Mouse (Mus musculus) adrenal gland, postnatal 10 days (tissue): ENCODE data around the gene Carmil2. TPM values are rescaled to one million over a fixed set of nuclear protein-coding genes. Genes with fewer than 3 reads are reported as not detected.
A peak's percentile ranks its signal among the peaks of the same experiment; 100 is the strongest.

ENCODE experiments used
- DNase-seq: peaks from one replicate; pipeline ENCODE4 v3.0.0; 2021; ENCODE audit warnings: mixed read lengths
- total RNA-seq, 2 experiments: library from RNA; stranded (reverse); gene quantifications; 2 replicates each; pipeline ENCODE4 v1.2.3; 2021

Gene Carmil2
- total RNA-seq, 2 experiments from 2014 or later, result 3.6 to 4.5 TPM

GRCm38 (mm10) chr8:105695080-105695780 lies 9.2 kb downstream of the Carmil2 start:
- no peak for DNase-seq

GRCm38 (mm10) chr8:105697196-105697780 lies 11.2 kb downstream of the Carmil2 start:
- no peak for DNase-seq

GRCm38 (mm10) chr8:105698734-105699133 lies 12.7 kb downstream of the Carmil2 start:
- DNase-seq, result no peak

- DNase-seq, result no peak
Observed at GRCm38 (mm10) chr8:105699488-105700215, 13.6 kb downstream of the Carmil2 start.

GRCm38 (mm10) chr8:105700566-105700965 lies 14.5 kb downstream of the Carmil2 start:
- no peak for DNase-seq

- peak; percentile 98 for DNase-seq
Observed at GRCm38 (mm10) chr8:105700966-105701824, 15.1 kb downstream of the Carmil2 start, which contains the start of the genes Acd and Pard6a. Gene Acd, minus strand, starts transcription at chr8:105701102. Gene Pard6a, plus strand, starts transcription at chr8:105701148.

GRCm38 (mm10) chr8:105702001-105702401 lies 15.9 kb downstream of the Carmil2 start:
- DNase-seq, result no peak

- no peak for DNase-seq
Observed at GRCm38 (mm10) chr8:105702731-105703415, 16.8 kb downstream of the Carmil2 start.

GRCm38 (mm10) chr8:105704146-105704812 lies 18.2 kb downstream of the Carmil2 start:
- DNase-seq, result no peak

- DNase-seq, result no peak
Observed at GRCm38 (mm10) chr8:105704955-105705354, 18.9 kb downstream of the Carmil2 start.

- DNase-seq, result no peak
Observed at GRCm38 (mm10) chr8:105706426-105706825, 20.4 kb downstream of the Carmil2 start.

- DNase-seq, result peak; percentile 90
Observed at GRCm38 (mm10) chr8:105707498-105708403, 21.7 kb downstream of the Carmil2 start, which contains the start of the genes 4933405L10Rik and Enkd1. Gene 4933405L10Rik, plus strand, starts transcription at chr8:105707655. Gene Enkd1, minus strand, starts transcription at chr8:105708210.

GRCm38 (mm10) chr8:105708675-105709074 lies 22.6 kb downstream of the Carmil2 start:
- no peak for DNase-seq

- DNase-seq, result no peak
Observed at GRCm38 (mm10) chr8:105709317-105709716, 23.2 kb downstream of the Carmil2 start.

- DNase-seq, result no peak
Observed at GRCm38 (mm10) chr8:105712286-105712685, 26.2 kb downstream of the Carmil2 start.

GRCm38 (mm10) chr8:105714139-105714538 lies 28.1 kb downstream of the Carmil2 start:
- DNase-seq, result peak; percentile 94

- DNase-seq, result no peak
Observed at GRCm38 (mm10) chr8:105715042-105715441, 29.0 kb downstream of the Carmil2 start.

GRCm38 (mm10) chr8:105716302-105716945 lies 30.4 kb downstream of the Carmil2 start:
- no peak for DNase-seq

GRCm38 (mm10) chr8:105719637-105720036 lies 33.6 kb downstream of the Carmil2 start:
- no peak for DNase-seq
